Mouse (Mus musculus) thymus, adult 2 months (tissue): ENCODE measurements around the gene Snx5. TPM values are rescaled to one million over a fixed set of nuclear protein-coding genes. Genes with fewer than 3 reads are reported as not detected.

Experiments used
- DNase-seq: peaks from one replicate; pipeline ENCODE4 v3.0.0; 2021
- H3K27ac ChIP-seq: fragments of 200-500 bp; 2 replicates; pipeline ENCODE4 v1.5.1; 2012; ENCODE audit warnings: low read length, control low read depth; ENCODE audit not compliant: control insufficient read depth, insufficient read depth
- H3K27me3 ChIP-seq: fragments of 200-500 bp; 2 replicates; pipeline ENCODE4 v1.6.1; 2012; ENCODE audit warnings: mild to moderate bottlenecking, low read length, moderate library complexity, mixed read lengths; ENCODE audit not compliant: control insufficient read depth, insufficient read depth
- H3K36me3 ChIP-seq: fragments of 200-500 bp; 2 replicates; pipeline ENCODE4 v1.6.1; 2012; ENCODE audit warnings: mild to moderate bottlenecking, low read length, moderate library complexity; ENCODE audit not compliant: control insufficient read depth, insufficient read depth
- H3K4me1 ChIP-seq: fragments of 200-500 bp; replicated peaks from 2 replicates; pipeline ENCODE4 v1.6.1; 2012; ENCODE audit warnings: low read length; ENCODE audit not compliant: control insufficient read depth, insufficient read depth
- H3K4me3 ChIP-seq: fragments of 200-500 bp; 2 replicates; pipeline ENCODE4 v1.5.1; 2012; ENCODE audit warnings: mild to moderate bottlenecking, low read length, control low read depth, moderate library complexity; ENCODE audit not compliant: control insufficient read depth, insufficient read depth
- CTCF ChIP-seq: fragments of 200-500 bp; IDR thresholded peaks from 2 replicates; pipeline ENCODE4 v1.5.1; 2012; ENCODE audit warnings: mild to moderate bottlenecking, control low read depth, low read length, moderate library complexity, borderline replicate concordance; ENCODE audit not compliant: control insufficient read depth, poor library complexity, insufficient read depth; ENCODE audit errors: extremely low read depth
- POLR2A ChIP-seq: fragments of 200-500 bp; IDR thresholded peaks from 2 replicates; pipeline ENCODE4 v1.6.1; 2012; ENCODE audit warnings: mild to moderate bottlenecking, low read length, control low read depth, moderate library complexity; ENCODE audit not compliant: control insufficient read depth, poor library complexity, insufficient read depth; ENCODE audit errors: extremely low read depth
- WGBS: fragments of 180-500 bp; shearing (Covaris S2); methylation state at CpG from one replicate; pipeline ENCODE4 v1.1.7; 2018; 5-methylcytosine and 5-hydroxymethylcytosine counted together
- polyA plus RNA-seq: library from polyadenylated mRNA; depleted of rRNA; stranded (reverse); fragments of >200 nt; gene quantifications from 2 replicates; pipeline ENCODE4 v1.2.3, GENCODE M21; 2012

Gene Snx5
- polyA plus RNA-seq, 1 experiment, result 71.0 TPM

DNA sequence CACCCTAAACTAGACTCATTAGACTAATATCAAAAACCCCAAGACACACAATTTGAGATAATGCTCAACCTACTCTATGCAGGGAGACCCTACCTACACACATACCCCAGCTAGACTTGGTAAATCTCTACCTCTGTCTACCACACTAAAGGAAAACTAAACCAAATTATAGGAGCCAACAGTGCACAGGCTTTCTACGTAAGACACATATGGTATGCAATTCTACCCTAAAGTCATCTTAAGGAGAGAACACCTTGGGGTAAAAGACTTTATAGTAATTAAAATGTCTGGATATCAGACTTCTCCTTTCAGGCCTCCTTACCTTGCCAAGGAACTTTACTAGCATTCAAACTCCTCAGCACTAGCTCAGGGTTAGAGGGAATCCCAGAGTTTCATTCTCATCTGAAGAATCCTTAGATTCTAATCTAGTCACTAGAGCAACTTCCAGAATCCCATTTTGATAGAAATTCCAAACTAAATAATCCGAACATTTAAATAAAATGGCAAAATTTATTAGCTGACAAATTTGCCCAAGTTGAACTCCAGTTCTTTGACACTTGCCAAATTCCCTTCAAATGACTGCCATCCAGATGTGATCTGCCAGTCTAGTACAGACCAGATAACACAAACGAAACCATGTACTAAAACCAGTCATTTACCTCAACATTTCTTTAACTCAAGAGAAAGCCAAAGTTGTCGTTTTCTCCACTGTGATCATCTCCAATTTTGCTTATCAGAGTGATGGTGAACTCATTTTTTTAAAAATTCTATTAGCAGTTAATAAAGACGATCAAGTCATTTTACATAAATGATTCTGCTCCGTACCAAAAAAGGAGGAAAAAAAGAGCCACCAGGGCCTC lies 2.0 kb downstream of the Snx5 start:
- no peak overlapping the region for H3K4me3 ChIP-seq
- H3K4me1 ChIP-seq, result peaks cover 13% of the 10 kb centered on the region
- H3K36me3 ChIP-seq, result no peaks in the 10 kb centered on the region
- TF ChIP-seq CTCF, result no peak
- TF ChIP-seq POLR2A, result no peak
- DNase-seq, result no peak
- no peaks in the 10 kb centered on the region for H3K27me3 ChIP-seq
- WGBS, result 17% methylated on average over 6 of the region's 6 CpGs
- H3K27ac ChIP-seq, result no peak overlapping the region

DNA sequence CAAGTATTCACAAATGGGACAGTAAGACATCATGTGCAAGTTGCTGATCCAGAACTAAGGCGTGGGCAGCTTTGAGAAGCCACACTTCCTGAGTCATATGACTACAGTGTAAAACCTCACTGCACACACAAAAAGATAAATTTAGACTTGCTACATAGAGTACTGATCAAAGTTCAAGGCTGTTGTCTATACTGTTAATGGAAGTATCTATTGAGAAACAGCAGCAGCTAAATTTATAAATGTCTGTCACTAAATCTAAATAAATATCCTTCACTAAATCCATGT lies 3.0 kb downstream of the Snx5 start:
- Histone ChIP-seq H3K36me3 (peaks cover 4% of the 10 kb centered on the region; the same call in 1 of the 2 replicates), H3K4me3 (no peak overlapping the region), H3K27ac (no peak overlapping the region), H3K4me1 (peaks cover 13% of the 10 kb centered on the region), H3K27me3 (no peaks in the 10 kb centered on the region)
- WGBS, result 4% methylated on average over 1 of the region's 1 CpGs
- peak; percentile 38 for DNase-seq
- TF ChIP-seq POLR2A (no peak), CTCF (no peak)

DNA sequence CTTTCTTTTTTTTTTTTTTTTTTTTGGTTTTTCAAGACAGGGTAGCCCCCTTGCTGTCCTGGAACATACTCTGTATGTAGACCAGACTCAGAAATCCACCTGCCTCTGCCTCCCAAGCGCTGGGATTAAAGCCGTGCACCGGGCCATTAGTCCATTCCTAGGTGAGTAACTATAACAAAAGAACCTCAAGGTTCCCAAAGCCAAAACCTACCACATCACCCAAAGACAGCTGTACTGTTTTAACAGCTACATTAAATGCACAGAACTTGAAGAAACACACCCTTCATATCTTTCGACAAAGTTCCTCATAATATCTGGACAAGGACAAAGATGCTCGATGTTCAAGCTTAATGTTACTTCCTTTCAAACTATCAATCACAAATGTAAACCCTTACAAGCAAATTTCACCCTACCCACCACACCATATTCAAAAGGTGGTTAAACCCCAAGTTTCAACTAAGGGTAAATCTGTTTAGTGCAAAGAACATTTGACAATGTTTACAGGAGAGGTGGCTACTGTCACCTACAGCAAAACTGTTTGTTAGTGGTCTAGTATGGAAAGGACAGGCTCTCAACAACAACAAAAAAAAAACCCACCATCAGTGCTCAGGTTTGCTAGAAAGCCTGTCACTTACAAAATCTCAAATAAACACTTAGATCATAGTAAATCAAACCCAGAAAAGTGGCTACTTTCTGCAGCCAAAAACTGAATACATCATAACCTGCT lies 3.5 kb downstream of the Snx5 start:
- H3K4me3 ChIP-seq, result no peak overlapping the region
- peaks cover 12% of the 10 kb centered on the region for H3K4me1 ChIP-seq
- TF ChIP-seq POLR2A, result no peak
- TF ChIP-seq CTCF, result no peak
- no peak overlapping the region for H3K27ac ChIP-seq
- no peaks in the 10 kb centered on the region for H3K27me3 ChIP-seq
- DNase-seq, result no peak
- peaks cover 4% of the 10 kb centered on the region; the same call in 1 of the 2 replicates for H3K36me3 ChIP-seq
- 53% methylated on average over 5 of the region's 5 CpGs for WGBS

DNA sequence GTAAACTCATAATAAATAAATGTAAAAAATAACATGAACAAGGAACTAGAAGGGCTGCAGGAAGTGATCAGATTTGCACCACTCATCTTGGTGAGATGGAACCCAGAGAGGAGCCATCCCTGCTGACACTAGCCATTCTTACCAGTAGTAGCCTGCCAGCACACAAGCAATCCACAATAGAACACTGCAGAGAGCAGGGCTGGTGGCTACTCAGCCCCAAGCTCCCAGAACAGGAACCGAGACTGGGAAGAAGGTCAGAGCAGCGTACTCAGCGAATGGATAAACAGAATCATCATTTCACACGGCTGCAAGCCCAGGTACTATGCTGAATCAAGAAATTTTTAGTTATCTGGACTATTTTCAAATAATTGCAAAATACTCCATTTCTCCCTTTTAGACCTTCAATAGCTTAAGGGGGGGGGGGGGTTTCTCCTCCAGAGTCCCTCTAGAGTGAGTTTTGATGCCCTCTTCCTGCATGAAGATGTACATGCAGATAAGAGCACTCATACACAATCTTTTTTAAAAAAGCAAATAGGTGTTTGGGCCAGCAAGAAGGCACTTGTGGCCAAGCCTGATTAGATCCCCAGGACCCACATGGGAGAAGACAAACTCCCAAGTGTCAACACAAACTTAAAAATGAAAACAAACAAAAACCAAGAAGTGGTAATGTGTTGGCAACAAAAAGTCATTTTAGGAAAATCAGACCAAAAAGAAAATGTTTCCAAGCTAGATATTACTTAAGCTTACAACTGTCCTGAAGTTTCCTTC lies 4.6 kb downstream of the Snx5 start:
- H3K4me3 ChIP-seq, result no peak overlapping the region
- peaks cover 4% of the 10 kb centered on the region; the same call in 1 of the 2 replicates for H3K36me3 ChIP-seq
- WGBS, result 70% methylated on average over 4 of the region's 4 CpGs
- no peak for TF ChIP-seq CTCF
- TF ChIP-seq POLR2A, result no peak
- no peak for DNase-seq
- no peak overlapping the region for H3K27ac ChIP-seq
- H3K27me3 ChIP-seq, result no peaks in the 10 kb centered on the region
- H3K4me1 ChIP-seq, result peaks cover 9% of the 10 kb centered on the region

DNA sequence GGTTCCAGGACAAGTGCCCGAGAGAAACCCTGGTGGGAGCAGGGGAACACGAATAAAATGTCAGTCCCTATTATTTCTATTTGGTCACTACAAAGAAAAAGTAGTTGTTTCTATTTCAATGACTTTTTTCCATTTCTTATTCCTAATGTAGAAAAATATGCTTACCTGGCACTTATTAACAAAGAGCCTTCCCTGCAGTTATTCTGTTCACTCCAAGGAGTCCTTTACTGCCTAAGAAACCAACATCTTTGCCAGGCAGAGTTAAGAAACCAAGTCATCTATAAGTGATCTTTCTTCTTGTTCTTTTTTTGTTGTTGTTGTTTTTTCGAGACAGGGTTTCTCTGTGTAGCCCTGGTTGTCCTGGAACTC lies 5.6 kb downstream of the Snx5 start:
- 73% methylated on average over 3 of the region's 3 CpGs for WGBS
- no peak for TF ChIP-seq POLR2A
- TF ChIP-seq CTCF, result no peak
- H3K4me1 ChIP-seq, result peaks cover 7% of the 10 kb centered on the region
- H3K27ac ChIP-seq, result no peak overlapping the region
- H3K27me3 ChIP-seq, result no peaks in the 10 kb centered on the region
- no peak overlapping the region for H3K4me3 ChIP-seq
- DNase-seq, result no peak
- H3K36me3 ChIP-seq, result peaks cover 12% of the 10 kb centered on the region

DNA sequence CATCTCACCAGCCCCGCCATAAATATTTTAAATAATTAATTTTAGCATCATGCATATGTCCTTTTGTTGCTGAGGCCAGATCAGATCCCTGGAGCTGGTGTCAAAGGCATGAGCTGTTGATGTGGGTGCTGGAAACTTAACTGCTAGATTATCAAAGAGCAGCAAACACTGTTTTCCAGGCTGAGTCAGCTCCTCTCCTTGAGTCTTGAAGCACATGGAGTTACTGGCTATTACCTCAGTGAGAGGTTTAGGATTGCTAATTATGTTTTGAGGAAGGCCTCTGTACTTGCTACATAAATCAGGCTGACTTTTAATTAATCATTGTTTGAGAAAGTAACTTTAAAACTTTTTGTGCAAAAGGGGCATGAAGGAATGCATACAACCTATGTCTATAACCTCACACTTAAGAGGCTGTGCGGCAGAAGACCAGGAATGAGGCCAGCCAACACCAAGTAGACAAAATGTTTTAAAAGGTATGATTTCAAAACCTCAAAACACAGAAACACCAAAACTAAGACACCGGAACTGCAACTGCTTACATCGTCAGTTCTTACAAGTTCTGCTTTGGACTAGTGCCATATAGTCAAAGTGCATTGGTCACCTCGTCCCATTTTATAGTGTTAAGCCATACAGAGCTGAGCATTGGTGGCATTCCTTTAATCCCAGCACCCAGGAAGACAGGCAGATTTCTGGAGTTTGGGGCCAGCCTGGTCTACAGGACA lies 6.1 kb downstream of the Snx5 start:
- 49% methylated on average over 5 of the region's 5 CpGs for whole genome bisulfite sequencing
- no peaks in the 10 kb centered on the region for H3K27me3 ChIP-seq
- peaks cover 17% of the 10 kb centered on the region for H3K36me3 ChIP-seq
- H3K4me3 ChIP-seq, result no peak overlapping the region
- no peak for TF ChIP-seq CTCF
- H3K27ac ChIP-seq, result no peak overlapping the region
- peaks cover 7% of the 10 kb centered on the region for H3K4me1 ChIP-seq
- no peak for DNase-seq
